Mouse (Mus musculus) heart, embryonic 10.5 days (tissue): ENCODE results near the gene Pex5. TPM values are rescaled to one million over a fixed set of nuclear protein-coding genes. Genes with fewer than 3 reads are reported as not detected.
"Not testable (repeated sequence)": the region's sequence is repeated elsewhere in the genome, so short reads cannot be mapped to it uniquely, and the experiment has no call there.

Source experiments
- DNase-seq: peaks from one replicate; pipeline ENCODE4 v3.0.0-alpha.2; 2017; ENCODE audit warnings: low spot score
- H3K27ac ChIP-seq: fragments of 300-500 bp; sonication (generic); 2 replicates; pipeline ENCODE4 v1.5.1; 2016; ENCODE audit warnings: mild to moderate bottlenecking
- H3K27me3 ChIP-seq: fragments of 300-500 bp; sonication (generic); 2 replicates; pipeline ENCODE4 v1.6.1; 2016; ENCODE audit warnings: mild to moderate bottlenecking; ENCODE audit not compliant: poor library complexity, insufficient read depth, severe bottlenecking
- H3K36me3 ChIP-seq: fragments of 300-500 bp; sonication (generic); 2 replicates; pipeline ENCODE4 v1.6.1; 2016; ENCODE audit warnings: mild to moderate bottlenecking, moderate library complexity
- H3K4me1 ChIP-seq: fragments of 300-500 bp; sonication (generic); 2 replicates; pipeline ENCODE4 v1.6.1; 2016; ENCODE audit warnings: mild to moderate bottlenecking
- H3K4me3 ChIP-seq: fragments of 300-500 bp; sonication (generic); 2 replicates; pipeline ENCODE4 v1.5.1; 2016; ENCODE audit warnings: mild to moderate bottlenecking, moderate library complexity
- H3K9me3 ChIP-seq: fragments of 300-500 bp; sonication (generic); 2 replicates; pipeline ENCODE4 v1.6.1; 2016; ENCODE audit warnings: mild to moderate bottlenecking, moderate library complexity
- WGBS: fragments of 180-500 bp; shearing (Covaris S2); methylation state at CpG from one replicate; pipeline ENCODE4 v1.1.7; 2016; 5-methylcytosine and 5-hydroxymethylcytosine counted together
- polyA plus RNA-seq: library from polyadenylated mRNA; unstranded; fragments of >200 nt; fragmentation: Nextera tagmentation; extraction: Ambion mirVana; gene quantifications from 2 replicates; pipeline ENCODE4 v1.2.1, GENCODE M21; 2016

The Pex5 gene
- polyA plus RNA-seq, 1 experiment from 2014 or later, result 31.9 TPM

- no peak overlapping the region for H3K27ac ChIP-seq
- 83% methylated on average over 3 of the region's 3 CpGs for WGBS
- H3K9me3 ChIP-seq, result no peaks in the 10 kb centered on the region
- H3K4me1 ChIP-seq, result peaks cover 17% of the 10 kb centered on the region
- DNase-seq, result no peak
- H3K36me3 ChIP-seq, result no peaks in the 10 kb centered on the region
- no peak overlapping the region for H3K4me3 ChIP-seq
- H3K27me3 ChIP-seq, result peaks cover 13% of the 10 kb centered on the region; the same call in 1 of the 2 replicates
Observed at GRCm38 (mm10) chr6:124418686-124419085, 3.8 kb upstream of the Pex5 start.

DNA sequence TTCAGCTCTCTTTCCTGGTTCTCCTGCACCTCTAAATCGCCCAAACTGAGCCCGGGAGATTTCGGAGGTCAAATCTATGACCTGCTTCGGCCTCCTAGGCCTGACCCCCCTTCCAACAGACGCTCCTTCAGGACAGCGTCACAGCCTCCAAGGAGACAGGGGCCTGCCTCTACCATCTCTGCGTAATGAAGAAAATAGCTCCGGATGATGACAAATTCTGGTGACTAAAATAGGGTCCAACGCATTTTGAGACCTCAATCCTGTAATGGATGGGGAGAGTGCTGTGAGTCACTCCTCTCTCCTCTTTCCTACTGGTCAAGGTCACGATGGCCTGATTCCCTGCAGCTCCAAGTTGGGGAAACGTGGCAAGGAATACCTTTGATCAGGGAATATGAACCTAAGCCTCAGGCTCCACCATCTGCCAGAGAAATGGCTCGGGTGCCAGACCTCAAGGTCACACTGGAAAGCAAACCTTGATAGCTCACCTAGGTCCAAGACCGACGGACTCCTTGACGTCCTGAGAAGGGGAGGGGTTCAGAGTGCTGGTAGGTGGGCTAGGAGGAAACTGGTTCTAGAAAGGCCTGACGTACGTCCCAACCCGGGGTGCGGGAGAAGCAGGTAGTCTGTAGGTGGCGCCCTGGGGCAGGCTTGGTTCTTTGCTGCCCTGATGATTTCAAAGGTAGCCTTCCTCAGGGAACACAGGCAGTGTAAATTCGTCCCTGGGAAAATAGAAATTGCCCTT lies 651 bp upstream of the Pex5 start:
- Histone ChIP-seq H3K27me3 (no peaks in the 10 kb centered on the region), H3K4me3 (peak overlapping the region; percentile 84), H3K9me3 (no peaks in the 10 kb centered on the region), H3K4me1 (peaks cover 17% of the 10 kb centered on the region), H3K27ac (peak overlapping the region; percentile 90), H3K36me3 (peaks cover 21% of the 10 kb centered on the region)
- WGBS, result 5% methylated on average over 21 of the region's 21 CpGs
- DNase-seq, result peak; percentile 90

DNA sequence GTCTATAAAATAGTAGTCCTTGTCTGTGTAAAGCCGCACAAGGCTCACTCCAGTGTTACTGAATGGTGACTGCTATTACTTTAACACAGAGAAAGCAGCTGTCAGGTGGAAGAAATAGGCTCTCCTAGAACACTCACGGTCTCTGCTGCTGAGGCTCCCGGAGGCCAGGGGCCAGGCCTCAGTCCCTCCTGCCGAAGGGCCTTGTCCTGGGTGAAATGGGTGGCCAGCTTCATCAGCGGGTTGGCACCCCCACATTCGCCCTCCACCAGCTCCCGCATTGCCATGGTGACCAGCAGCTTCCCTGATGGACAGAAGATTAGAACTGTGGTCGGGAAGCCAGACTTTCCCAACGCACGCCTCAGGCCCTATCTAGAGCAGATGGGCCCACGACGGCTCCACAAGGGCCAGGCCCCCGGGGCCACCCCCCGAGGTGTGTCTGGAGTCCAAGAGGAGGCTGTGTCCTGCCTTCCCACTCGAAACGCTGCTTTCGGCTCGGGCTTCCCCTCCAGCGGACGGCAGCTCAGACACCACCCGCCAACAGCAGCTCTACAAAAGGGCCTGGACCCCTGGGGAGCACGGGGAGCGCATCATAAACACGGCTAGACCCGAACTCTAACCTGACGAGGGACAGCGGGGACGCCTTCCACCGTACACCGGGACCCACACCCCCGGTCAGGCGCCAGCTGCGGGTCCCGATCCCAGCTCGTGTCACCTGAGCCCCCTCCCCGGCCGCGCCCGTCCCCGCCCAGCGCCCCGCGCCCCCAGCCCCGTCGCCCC lies 529 bp downstream of the Pex5 start:
- Histone ChIP-seq H3K27ac (peak overlapping the region; percentile 90), H3K9me3 (no peaks in the 10 kb centered on the region), H3K27me3 (no peaks in the 10 kb centered on the region), H3K4me1 (peaks cover 17% of the 10 kb centered on the region), H3K4me3 (peak overlapping the region; percentile 84), H3K36me3 (peaks cover 24% of the 10 kb centered on the region)
- 4% methylated on average over 43 of the region's 45 CpGs for WGBS
- DNase-seq, result peak; percentile 83

DNA sequence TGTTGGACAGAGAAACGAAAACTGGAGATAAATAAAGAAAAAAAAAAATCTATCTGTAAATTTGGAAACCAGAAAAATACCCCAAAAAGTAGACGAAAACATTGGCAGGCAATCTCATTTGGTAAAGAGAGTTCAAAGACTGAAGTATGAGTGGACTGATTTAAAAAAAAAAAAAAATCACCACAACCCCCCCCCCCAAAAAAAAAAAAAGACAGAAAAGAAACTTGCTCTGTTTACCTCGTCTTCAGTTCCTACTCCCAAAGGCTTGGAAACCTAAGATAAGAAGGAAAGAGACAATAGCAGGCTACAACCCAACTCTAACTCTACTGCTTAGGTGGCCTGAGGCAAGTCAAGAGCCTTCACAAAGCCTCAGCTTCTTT lies 1.1 kb downstream of the Pex5 start:
- Histone ChIP-seq H3K27ac (no peak overlapping the region; the same call in 1 of the 2 replicates), H3K27me3 (no peaks in the 10 kb centered on the region), H3K4me1 (peaks cover 17% of the 10 kb centered on the region), H3K4me3 (peak overlapping the region; percentile 84), H3K36me3 (peaks cover 24% of the 10 kb centered on the region), H3K9me3 (no peaks in the 10 kb centered on the region)
- WGBS, result 65% methylated on average over 3 of the region's 3 CpGs
- no peak for DNase-seq

GRCm38 (mm10) chr6:124408355-124408754 lies 6.5 kb downstream of the Pex5 start:
- Histone ChIP-seq H3K9me3 (no peaks in the 10 kb centered on the region), H3K4me3 (no peak overlapping the region), H3K36me3 (peaks cover 59% of the 10 kb centered on the region), H3K4me1 (no peaks in the 10 kb centered on the region), H3K27me3 (no peaks in the 10 kb centered on the region), H3K27ac (no peak overlapping the region)
- no peak for DNase-seq
- 89% methylated on average over 5 of the region's 5 CpGs for WGBS

- Histone ChIP-seq H3K4me3 (no peak overlapping the region), H3K27ac (no peak overlapping the region), H3K9me3 (no peaks in the 10 kb centered on the region), H3K4me1 (no peaks in the 10 kb centered on the region), H3K36me3 (peaks cover 61% of the 10 kb centered on the region), H3K27me3 (no peaks in the 10 kb centered on the region)
- DNase-seq, result no peak
Observed at GRCm38 (mm10) chr6:124407180-124407579, 7.7 kb downstream of the Pex5 start.

GRCm38 (mm10) chr6:124406326-124406725 lies 8.5 kb downstream of the Pex5 start:
- Histone ChIP-seq H3K36me3 (peaks cover 62% of the 10 kb centered on the region), H3K4me1 (no peaks in the 10 kb centered on the region), H3K27me3 (no peaks in the 10 kb centered on the region), H3K9me3 (no peaks in the 10 kb centered on the region), H3K27ac (no peak overlapping the region), H3K4me3 (no peak overlapping the region)
- no peak for DNase-seq
- WGBS, result 91% methylated on average over 10 of the region's 10 CpGs

GRCm38 (mm10) chr6:124399738-124400137 lies 15.1 kb downstream of the Pex5 start:
- H3K4me3 ChIP-seq, result no peak overlapping the region

GRCm38 (mm10) chr6:124394991-124395390 lies 19.9 kb downstream of the Pex5 start:
- H3K4me1 ChIP-seq, H3K27ac ChIP-seq, H3K4me3 ChIP-seq, DNase-seq, H3K27me3 ChIP-seq, H3K9me3 ChIP-seq: not testable (repeated sequence)
- 88% methylated on average over 3 of the region's 3 CpGs for WGBS
- peaks cover 41% of the 10 kb centered on the region for H3K36me3 ChIP-seq

More at GRCm38 (mm10) chr6:124399738-124400137, 15.1 kb downstream of the Pex5 start:
- H3K9me3 ChIP-seq, result no peaks in the 10 kb centered on the region
- no peak for DNase-seq
- H3K27ac ChIP-seq, result no peak overlapping the region
- 92% methylated on average over 6 of the region's 6 CpGs for WGBS
- peaks cover 87% of the 10 kb centered on the region for H3K36me3 ChIP-seq
- no peaks in the 10 kb centered on the region; the same call in 1 of the 2 replicates for H3K4me1 ChIP-seq
- H3K27me3 ChIP-seq, result no peaks in the 10 kb centered on the region

DNA sequence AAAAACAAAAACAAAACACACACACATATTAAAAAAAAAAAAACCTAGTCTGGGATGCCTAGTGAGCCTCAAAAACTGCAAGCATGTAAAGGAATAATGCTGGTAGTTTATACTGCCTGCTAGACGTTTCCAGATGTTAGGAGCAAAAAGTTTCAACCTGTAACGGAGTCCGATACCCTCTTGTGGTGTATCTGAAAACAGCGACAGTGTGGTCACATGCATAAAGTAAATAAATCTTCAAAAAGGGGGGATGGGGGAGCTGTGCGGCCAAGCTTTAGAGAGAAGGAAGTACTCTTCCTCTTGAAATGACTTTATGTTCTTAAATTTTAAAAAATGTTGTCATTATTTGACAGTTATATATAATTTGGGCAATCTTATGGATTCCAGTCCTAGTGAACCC lies 34.7 kb downstream of the Pex5 start:
- DNase-seq, result no peak
- Histone ChIP-seq H3K4me3 (no peak overlapping the region), H3K9me3 (no peaks in the 10 kb centered on the region)

GRCm38 (mm10) chr6:124379331-124379730 lies 35.5 kb downstream of the Pex5 start:
- no peak for DNase-seq
- Histone ChIP-seq H3K4me3 (no peak overlapping the region), H3K36me3 (no peaks in the 10 kb centered on the region), H3K4me1 (no peaks in the 10 kb centered on the region), H3K9me3 (no peaks in the 10 kb centered on the region), H3K27me3 (no peaks in the 10 kb centered on the region), H3K27ac (no peak overlapping the region)
- 30% methylated on average over 10 of the region's 10 CpGs for WGBS

More for the DNA sequence above, 34.7 kb downstream of the Pex5 start:
- 56% methylated on average over 5 of the region's 5 CpGs for WGBS
- H3K27me3 ChIP-seq, result no peaks in the 10 kb centered on the region
- H3K27ac ChIP-seq, result no peak overlapping the region
- H3K36me3 ChIP-seq, result no peaks in the 10 kb centered on the region
- no peaks in the 10 kb centered on the region for H3K4me1 ChIP-seq

GRCm38 (mm10) chr6:124377494-124378255 lies 37.2 kb downstream of the Pex5 start:
- Histone ChIP-seq H3K9me3 (no peaks in the 10 kb centered on the region), H3K27ac (no peak overlapping the region), H3K27me3 (no peaks in the 10 kb centered on the region), H3K36me3 (no peaks in the 10 kb centered on the region), H3K4me1 (no peaks in the 10 kb centered on the region), H3K4me3 (no peak overlapping the region)
- WGBS, result 73% methylated on average over 4 of the region's 4 CpGs
- DNase-seq, result no peak

GRCm38 (mm10) chr6:124376311-124376710 lies 38.6 kb downstream of the Pex5 start:
- WGBS, result 82% methylated on average over 5 of the region's 5 CpGs
- H3K27me3 ChIP-seq, result no peaks in the 10 kb centered on the region
- no peaks in the 10 kb centered on the region for H3K36me3 ChIP-seq
- no peaks in the 10 kb centered on the region for H3K4me1 ChIP-seq
- no peaks in the 10 kb centered on the region for H3K9me3 ChIP-seq
- DNase-seq, result no peak
- H3K27ac ChIP-seq, result no peak overlapping the region
- no peak overlapping the region for H3K4me3 ChIP-seq
